Mouse (Mus musculus) megakaryocyte, embryonic 14.5 days (primary cell): ENCODE data around the gene Pskh1.

ENCODE experiments used
- FLI1 ChIP-seq: IDR thresholded peaks from 2 replicates; pipeline ENCODE4 v1.6.1; 2012; ENCODE audit warnings: low read length, inconsistent platforms, mixed read lengths
- GATA1 ChIP-seq: IDR thresholded peaks from 3 replicates; pipeline ENCODE4 v1.6.1; 2012; ENCODE audit warnings: mixed read lengths, low read length, inconsistent platforms, borderline replicate concordance

- TF ChIP-seq GATA1, result no peak
- no peak for TF ChIP-seq FLI1
Observed at GRCm38 (mm10) chr8:105854715-105855216, 45.5 kb upstream of the Pskh1 start, which contains the start of gene Thap11.
